Mouse (Mus musculus): ENCODE measurements at regions not wholly inside any gene's neighbourhood (a gene's known extent, or its start where the extent isn't known, plus 50 kb on each side); places are given as distances from the start of the nearest gene placed in this dataset.

- peak in 1 of 2 experiments; percentile 41 for DNase-seq (ENCODE audit: low spot score in 2 of 2)
Observed at GRCm38 (mm10) chr11:52537819-52538435, 141.7 kb downstream of the 9530068E07Rik start.

- DNase-seq (ENCODE audit: low spot score in 2 of 2), result no peak
Observed at GRCm38 (mm10) chr11:52541210-52541609, 145.0 kb downstream of the 9530068E07Rik start.

- no peak for DNase-seq (ENCODE audit: low spot score in 2 of 2)
Observed at GRCm38 (mm10) chr11:52551451-52551850, 155.2 kb downstream of the 9530068E07Rik start.

- no peak for DNase-seq (ENCODE audit: low spot score in 2 of 2)
Observed at GRCm38 (mm10) chr11:52552860-52553259, 156.6 kb downstream of the 9530068E07Rik start.

- DNase-seq (ENCODE audit: low spot score in 2 of 2), result no peak
Observed at GRCm38 (mm10) chr11:52557836-52558235, 161.6 kb downstream of the 9530068E07Rik start.

GRCm38 (mm10) chr11:52558782-52559181 is 162.6 kb downstream of the 9530068E07Rik start:
- DNase-seq (ENCODE audit: low spot score in 2 of 2), result no peak

- no peak for DNase-seq (ENCODE audit: low spot score in 2 of 2)
Observed at GRCm38 (mm10) chr11:52561281-52561680, 165.1 kb downstream of the 9530068E07Rik start.

DNA sequence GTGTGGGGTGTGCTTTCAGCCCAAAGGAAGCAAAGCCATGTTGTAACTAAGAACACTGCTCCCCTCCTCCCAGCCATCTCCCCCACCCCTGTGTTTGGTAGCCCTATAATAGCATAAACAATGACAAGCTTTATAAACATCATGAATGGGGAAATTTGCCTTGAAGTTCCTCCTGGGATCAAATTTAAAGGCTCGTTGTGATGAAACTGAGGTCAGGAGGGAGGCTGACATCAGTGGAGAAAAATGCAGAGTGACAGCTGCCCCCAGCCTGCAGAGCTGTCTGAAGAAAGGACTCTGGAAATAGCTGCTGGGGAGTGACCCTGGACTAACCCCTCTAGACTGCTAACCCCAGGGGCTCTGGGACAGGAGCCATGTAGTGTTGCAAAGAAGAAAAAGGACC is 169.2 kb downstream of the 9530068E07Rik start:
- no peak for DNase-seq (ENCODE audit: low spot score in 2 of 2)

DNA sequence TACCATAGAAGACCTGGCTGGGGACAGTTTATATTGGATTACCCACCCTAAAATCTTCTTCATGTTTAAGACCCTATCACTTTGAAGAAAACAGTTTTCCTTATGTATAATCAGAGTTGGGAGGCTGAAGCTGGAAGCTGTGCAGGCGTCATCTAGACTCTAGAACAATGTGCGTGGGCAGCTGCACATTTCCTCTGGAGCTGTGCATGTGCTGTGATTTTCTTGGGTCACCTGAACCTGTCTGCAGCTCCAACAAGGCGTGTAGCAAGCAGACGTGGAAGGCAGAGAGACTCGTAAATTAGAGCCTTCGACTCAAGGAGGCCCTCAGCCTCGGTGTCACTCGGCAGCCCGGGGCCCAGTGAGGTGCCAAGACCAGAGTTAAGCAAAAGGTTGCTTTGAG is 169.8 kb downstream of the 9530068E07Rik start:
- DNase-seq (ENCODE audit: low spot score in 2 of 2), result no peak

GRCm38 (mm10) chr11:52567945-52568687 is 171.9 kb downstream of the 9530068E07Rik start:
- DNase-seq (ENCODE audit: low spot score in 2 of 2), result no peak

DNA sequence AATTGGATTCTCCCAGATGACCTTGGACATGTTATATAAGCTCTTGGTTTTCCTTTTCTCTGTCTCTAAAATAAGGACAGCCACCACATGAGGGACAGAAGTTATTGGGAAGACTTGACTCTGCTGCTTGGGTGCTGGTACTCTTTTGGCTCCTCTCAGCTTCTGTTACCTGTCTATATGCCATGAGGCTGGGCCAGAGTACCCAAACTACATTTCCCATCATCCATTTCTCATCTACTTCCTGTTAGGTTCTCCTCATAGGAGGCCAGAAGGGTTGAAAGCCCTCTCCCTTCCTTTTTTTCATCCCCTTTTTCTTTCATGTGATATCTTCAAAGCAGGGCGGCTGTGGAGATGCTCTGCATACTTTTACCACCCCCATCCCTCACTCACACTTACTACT is 172.6 kb downstream of the 9530068E07Rik start:
- no peak for DNase-seq (ENCODE audit: low spot score in 2 of 2)

- DNase-seq (ENCODE audit: low spot score in 2 of 2), result no peak
Observed at GRCm38 (mm10) chr11:52569759-52570158, 173.5 kb downstream of the 9530068E07Rik start.

GRCm38 (mm10) chr11:52578471-52578870 is 182.2 kb downstream of the 9530068E07Rik start:
- DNase-seq (ENCODE audit: low spot score in 2 of 2), result no peak

- DNase-seq (ENCODE audit: low spot score in 2 of 2), result no peak
Observed at GRCm38 (mm10) chr11:52579764-52580377, 183.6 kb downstream of the 9530068E07Rik start.

- DNase-seq (ENCODE audit: low spot score in 2 of 2), result no peak
Observed at GRCm38 (mm10) chr11:52591596-52592180, 172.7 kb upstream of the Fstl4 start.

DNA sequence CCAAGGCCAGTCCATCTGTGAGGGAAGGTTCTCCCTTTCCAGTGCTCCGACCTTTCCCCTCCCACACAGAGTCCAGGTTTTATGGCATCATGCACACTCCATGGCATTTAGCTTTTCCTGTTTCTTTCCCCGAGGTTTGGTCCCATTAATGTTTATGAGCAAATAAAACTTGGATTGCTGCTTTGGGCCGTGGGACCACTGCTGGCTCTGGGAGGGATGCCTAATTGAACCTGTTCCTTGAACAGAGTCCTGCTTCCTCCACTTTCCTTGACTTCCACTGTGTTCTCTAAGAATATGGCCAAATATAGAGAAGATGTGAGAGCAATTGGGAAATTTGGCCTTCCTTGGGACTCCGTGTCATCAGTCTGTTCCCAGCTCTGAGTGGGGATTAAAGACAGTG is 170.3 kb upstream of the Fstl4 start:
- DNase-seq (ENCODE audit: low spot score in 2 of 2), result no peak

DNA sequence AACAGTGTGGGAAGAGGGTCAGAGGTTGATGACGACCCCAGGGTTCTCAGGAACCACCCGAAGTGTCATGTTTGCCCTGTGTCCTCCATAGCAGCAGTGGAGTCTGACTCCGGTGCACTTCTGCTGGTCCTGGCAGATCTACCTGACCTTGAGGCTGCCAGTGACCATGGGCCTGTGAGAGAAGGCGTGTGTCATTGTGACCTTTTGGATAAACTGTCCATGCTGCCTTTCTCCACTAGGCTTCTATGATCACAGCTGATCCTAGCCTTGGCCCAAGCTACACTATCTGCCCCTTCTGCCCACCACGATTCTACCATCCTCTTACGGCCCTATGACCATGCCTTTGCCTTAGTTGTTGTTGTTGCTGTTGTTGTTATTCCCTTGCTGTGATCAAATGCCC is 163.2 kb upstream of the Fstl4 start:
- peak in 1 of 2 experiments; percentile 23 for DNase-seq (ENCODE audit: low spot score in 2 of 2)

- DNase-seq (ENCODE audit: low spot score in 2 of 2), result no peak
Observed at GRCm38 (mm10) chr11:52602061-52602561, 162.3 kb upstream of the Fstl4 start.

DNA sequence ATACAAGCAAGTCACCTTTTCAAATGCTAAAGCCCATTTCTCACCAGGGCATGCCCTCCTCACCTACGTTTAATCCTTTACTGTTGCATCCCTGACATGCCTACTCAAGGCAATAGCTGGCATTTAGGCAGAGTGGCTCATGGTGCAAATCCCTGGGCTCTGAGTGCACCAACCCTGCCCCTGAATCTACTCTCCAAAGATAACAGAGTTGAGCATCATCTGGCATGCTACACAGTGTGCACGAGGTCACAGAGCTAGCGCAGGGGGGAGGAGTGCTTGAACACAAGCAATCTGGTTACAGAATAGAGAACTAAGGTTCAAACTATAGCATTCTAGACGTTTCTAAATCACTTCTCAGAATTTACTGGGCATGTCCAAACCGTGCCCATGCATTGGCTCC is 161.6 kb upstream of the Fstl4 start:
- DNase-seq (ENCODE audit: low spot score in 2 of 2), result no peak

DNA sequence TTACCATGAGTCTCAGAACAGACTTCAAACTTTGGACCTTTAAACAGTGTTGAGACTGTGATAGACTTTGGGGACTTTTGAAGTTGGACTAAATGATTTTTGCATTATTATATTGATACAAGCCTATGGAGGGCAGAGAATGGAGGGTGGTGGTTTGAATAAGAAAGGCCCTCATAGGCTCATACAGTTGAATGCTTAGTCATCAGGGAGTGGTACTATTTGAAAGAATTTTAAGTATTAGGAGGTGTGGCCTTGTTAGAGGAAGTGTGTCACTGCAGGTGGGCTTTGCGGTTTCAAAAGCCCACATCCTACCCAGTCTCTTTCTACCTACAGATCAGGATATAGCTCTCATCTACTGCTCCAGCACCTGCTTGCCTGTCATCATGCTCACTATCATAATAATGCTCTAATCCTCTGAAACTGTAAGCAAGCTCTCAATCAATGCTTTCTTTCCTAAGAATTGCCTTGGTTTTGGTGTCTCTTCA is 153.7 kb upstream of the Fstl4 start:
- DNase-seq (ENCODE audit: low spot score in 2 of 2), result no peak

DNA sequence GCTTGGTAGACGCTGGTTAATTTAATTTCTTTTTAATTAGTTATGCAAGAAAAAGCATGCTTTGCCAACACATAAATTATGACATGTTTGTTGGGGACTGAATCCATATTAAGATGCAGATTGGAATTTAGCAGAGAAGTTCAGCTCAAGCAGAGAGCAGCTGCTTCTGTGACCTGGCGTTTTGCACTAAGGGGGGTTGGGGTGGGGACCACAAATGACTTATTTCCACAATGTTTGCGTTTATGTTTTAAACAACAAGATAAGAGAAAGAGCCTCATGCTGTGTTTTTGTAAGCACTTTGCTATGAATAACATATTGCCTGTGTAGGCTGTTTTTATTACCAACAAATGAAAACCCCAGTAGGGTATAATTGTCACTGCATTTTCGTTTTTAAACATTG is 148.8 kb upstream of the Fstl4 start:
- no peak for DNase-seq (ENCODE audit: low spot score in 2 of 2)

- DNase-seq (ENCODE audit: low spot score in 2 of 2), result no peak
Observed at GRCm38 (mm10) chr11:52618646-52619045, 145.8 kb upstream of the Fstl4 start.
